Mouse (Mus musculus) embryo, embryonic 11 days (tissue): ENCODE data around the gene Fsd1l.

ENCODE experiments used
- DNase-seq: peaks from one replicate; pipeline ENCODE4 v3.0.0-alpha.2; 2015

The Fsd1l gene

GRCm38 (mm10) chr4:53750391-53751120, 119.3 kb downstream of the Fsd1l start:
- DNase-seq = no peak
